Mouse (Mus musculus) erythroblast, embryonic 14.5 days (primary cell): ENCODE measurements around the gene Card10.

Source experiments
- GATA1 ChIP-seq: IDR thresholded peaks from 2 replicates; pipeline ENCODE4 v1.6.1; 2012; ENCODE audit warnings: low read length, inconsistent platforms, mixed read lengths
- TAL1 ChIP-seq: IDR thresholded peaks from 3 replicates; pipeline ENCODE4 v1.6.1; 2012; ENCODE audit warnings: low read length, inconsistent platforms, mixed read lengths

DNA sequence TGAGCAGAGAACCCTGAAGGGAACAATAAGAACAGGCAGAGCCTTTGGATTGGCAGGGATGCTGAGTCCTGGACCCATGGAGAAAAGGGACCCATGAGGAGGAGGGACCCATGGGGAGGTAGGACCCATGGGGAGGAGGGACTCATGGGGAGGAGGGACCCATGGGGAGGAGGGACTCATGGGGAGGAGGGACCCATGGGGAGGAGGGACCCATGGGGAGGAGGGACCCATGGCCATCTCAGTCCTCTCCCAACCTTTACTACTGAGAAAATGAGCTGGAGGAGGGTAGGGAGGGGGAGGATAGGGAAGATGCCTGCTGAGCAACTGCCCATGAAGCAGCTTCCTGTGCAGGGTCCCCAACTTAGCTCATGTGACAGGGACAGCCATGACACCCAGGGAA is 49.9 kb downstream of the Card10 start:
- TF ChIP-seq GATA1 (no peak), TAL1 (no peak)
